Mouse (Mus musculus) monocyte, adult 2 months (primary cell): ENCODE data around the gene Wfdc1.

Source experiments
- DNase-seq, 2 experiments: peaks; one replicate each; pipeline ENCODE4 v3.0.0; 2022; ENCODE audit warnings: low spot score in 2 of 2, low read depth in 1 of 2

Gene Wfdc1

DNA sequence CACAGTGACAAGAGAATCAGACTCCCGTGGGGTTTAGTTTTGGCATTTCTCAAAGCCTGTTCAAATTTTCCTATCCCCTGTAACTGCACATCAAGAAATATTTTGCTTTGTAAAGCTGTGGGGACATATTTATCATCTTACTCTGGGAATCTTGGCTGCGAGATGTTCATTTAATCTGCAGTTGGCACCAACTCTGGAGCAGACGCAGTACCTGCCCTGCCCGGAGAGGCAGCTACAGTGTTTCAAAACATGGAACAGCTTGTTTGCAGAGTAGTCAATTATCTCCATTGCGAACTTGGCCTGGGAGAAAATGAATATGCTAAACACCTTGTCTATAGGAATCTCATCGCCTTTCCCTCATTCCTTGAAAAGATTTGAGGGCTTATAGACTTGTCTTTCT lies 27.9 kb upstream of the Wfdc1 start:
- no peak for DNase-seq

GRCm38 (mm10) chr8:119639798-119640197 lies 26.4 kb upstream of the Wfdc1 start:
- DNase-seq = no peak

DNA sequence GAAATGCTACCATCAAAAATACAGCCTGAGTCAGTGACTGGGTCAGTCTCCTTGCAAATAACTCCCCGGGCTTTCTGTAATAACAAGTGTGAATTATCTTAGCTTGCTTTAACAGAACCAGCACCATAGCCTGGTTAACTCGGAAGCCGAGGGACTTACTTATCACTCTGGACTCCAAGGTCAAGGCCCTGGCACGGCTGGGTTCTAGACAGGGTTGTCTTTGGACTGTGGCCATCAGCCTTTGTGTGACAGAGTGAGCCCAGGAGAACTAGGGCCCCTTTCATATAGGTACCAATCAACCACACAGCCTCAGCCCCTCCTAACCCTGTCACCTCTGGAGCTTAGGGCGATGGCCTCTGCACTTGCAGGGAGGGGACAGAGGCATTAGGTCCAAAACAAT lies 25.1 kb upstream of the Wfdc1 start:
- no peak for DNase-seq

- DNase-seq = no peak
These were observed 23.2 kb upstream of the Wfdc1 start for GRCm38 (mm10) chr8:119642960-119643359.

- no peak for DNase-seq
These were observed 21.7 kb upstream of the Wfdc1 start for GRCm38 (mm10) chr8:119644429-119644960.

DNA sequence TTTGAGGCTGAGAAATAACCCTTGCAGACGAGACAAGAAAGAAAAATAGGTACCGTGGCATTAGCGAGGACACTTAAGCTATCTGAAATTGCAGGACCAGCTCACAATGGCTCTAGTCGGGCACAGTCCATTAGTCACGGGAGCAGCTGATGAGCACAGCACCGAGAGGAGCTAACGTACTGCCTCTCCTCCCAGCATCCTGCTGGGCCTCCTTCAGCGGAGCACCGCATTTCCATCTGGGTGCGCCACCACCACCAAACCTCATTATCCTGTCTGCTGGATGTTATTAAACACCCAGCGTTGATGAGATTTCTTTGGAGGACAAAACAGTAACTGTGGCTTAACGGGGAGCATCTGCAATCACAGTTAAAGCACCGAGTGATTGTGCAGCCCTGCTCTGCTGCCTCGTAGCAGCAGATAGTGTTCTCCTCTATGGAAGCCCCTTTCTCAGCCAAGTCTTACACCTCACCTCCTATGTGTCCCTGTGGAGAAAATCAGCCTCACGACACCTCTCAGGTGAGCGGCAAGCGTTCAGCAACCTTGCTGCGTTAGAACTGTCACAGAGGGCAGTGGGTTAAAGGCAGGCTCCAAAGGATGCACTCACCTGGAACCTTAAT lies 21.1 kb upstream of the Wfdc1 start:
- DNase-seq = no peak

DNA sequence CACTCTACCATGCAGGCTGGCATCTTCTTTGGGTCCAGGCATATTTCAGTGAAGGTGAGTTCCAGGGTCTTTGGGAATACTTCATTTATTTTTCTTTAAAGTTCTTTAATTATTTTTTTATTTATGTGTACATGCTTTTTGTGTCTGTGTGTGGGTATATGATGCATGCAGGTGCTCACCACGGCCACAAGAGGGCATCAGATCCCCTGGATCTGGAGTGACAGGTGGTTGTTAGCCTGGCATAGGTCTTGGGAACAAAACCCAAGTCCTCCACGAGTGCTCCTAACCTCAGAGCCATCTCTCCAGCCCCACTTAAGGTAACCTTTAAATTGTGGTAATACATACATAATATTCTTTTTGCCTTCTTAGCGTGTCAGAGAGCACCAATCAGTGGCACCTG lies 20.0 kb upstream of the Wfdc1 start:
- DNase-seq = no peak

- DNase-seq = no peak
These were observed 19.3 kb upstream of the Wfdc1 start for GRCm38 (mm10) chr8:119646846-119647245.

DNA sequence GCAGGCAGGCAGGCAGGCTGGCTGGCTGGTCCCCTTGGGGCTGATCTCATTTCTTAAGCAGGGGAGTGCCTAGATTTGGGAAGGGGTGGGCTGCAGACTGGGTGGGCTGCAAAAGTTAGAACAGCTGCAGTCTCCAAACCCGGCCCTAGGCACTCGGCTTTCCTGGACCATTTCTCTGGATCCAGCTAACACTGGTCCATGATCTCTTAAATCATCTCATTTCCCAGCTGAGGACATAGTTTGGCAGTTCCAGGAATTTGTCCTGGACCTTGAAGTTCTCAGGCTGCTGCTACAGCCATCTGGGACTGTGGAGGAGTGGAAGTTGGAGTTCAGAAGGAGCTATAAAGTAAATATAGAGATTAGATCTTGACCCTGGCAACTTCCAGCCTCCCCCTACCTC lies 14.8 kb upstream of the Wfdc1 start:
- DNase-seq = no peak

GRCm38 (mm10) chr8:119656709-119657464 lies 9.3 kb upstream of the Wfdc1 start:
- DNase-seq = no peak

DNA sequence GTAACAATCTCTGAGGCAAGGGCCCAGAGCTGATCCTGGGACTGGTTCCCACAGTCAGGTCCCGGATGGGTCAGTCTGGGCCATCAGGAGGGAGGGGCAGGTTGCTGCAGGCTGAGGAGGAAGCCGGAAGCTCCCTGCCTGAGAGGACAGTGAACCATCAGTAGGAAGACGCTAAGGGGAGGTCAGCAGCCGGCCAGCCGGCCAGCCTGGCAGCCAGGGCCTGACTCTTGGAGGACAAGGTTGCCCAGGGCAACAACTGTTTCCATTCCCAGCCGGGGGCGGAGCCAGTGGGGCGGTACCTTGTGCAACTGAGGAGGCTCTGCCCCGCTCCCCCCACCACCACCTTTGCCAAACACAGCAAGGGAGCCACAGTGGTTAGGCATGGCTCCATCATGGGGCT lies 5.1 kb upstream of the Wfdc1 start:
- no peak for DNase-seq

DNA sequence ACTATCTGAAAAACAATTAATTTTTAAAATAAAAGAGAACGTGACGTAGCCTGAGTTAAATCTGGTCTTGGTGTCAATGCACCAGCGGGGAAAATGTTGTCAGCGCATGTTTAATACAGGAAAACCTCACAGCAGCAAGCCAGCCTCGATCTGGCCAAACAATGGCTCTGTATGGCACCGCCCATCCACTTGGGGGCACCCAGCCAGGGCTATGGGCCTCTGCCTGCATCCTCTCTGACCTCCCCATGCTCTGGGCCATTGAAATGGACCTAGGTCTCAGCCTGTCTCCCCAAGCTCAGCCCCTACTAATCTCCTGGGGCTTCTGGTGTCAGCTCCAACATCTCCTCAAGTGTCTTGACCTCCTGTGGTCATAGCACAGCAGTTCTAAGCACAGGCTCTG lies 4.3 kb upstream of the Wfdc1 start:
- DNase-seq = no peak

GRCm38 (mm10) chr8:119663440-119663839 lies 2.7 kb upstream of the Wfdc1 start:
- no peak for DNase-seq

DNA sequence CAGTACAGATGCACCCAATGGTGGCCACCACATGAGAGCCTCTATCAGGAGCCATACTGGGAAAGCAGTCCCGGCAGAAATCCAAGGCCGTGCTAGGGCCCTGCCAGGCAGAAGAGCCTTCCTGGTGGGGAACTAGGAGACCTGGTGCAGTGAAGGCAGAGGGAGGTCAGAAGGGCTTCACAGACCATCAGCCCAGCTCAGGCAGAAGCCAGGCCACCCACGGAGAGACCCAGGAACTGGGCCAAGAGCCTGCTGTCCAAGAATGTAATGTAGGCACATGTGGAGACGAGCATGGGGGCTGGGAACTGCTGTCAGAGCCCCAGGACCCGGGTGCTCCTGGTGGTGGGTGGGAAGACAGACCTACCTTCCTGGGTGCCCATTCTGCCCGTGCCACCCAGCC lies 895 bp upstream of the Wfdc1 start:
- DNase-seq = no peak

GRCm38 (mm10) chr8:119668447-119668846 lies 2.3 kb downstream of the Wfdc1 start:
- DNase-seq = no peak

DNA sequence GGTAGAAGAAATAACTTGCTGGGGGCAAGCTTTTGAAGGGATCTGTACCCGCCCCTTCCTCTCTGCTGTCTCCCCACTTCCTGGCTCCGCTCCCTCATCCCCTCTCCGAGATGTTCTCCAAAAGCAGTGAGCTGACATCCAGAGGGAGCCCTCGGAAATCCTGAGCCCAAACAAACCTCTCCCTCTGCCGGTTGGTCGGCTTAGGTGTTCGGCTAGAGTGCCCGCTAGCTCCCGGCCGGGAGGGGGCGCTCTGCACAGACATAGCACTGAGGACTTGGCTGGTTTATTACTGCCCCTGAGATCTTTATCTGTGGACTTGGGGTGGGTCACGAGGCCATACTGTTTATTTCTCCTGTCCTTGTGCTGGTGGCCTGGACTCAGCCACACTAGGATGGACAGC lies 3.1 kb downstream of the Wfdc1 start:
- DNase-seq = no peak

DNA sequence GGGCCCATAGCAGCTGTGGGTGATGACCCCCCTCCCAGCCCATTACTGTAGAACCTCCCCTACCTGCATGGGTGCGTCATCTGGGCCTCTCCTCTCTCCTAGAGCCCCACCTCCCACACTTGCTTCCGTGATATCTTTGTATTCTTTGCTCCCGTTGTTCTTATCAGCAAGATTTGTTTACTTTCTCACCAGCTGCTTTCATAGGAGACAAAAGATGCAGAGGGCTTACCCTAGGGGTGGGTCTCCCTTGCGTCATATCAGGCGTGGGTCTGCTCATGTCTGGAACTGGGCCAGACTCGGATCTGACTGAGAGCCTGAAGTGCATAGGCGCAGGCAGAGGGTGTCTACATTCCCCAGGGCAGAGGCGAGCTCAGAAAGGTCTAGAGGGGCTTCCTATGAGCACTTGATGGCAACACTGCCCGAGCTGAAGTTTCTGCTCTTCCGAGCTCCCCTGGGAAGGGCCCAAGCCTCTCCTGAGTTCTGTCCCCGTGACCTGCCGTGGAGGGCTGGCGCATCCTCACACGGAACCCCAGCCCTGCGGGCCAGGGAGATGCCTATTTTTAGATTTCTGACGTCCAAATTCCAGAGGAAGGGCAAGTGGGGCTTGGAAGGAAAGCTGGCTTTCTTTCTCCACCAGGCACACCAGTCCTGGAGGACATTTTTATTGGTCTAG lies 4.4 kb downstream of the Wfdc1 start:
- no peak for DNase-seq

- DNase-seq = no peak
These were observed 7.9 kb downstream of the Wfdc1 start for GRCm38 (mm10) chr8:119673976-119674555.

- no peak for DNase-seq
These were observed 9.3 kb downstream of the Wfdc1 start for GRCm38 (mm10) chr8:119675457-119675856.

GRCm38 (mm10) chr8:119676389-119676788 lies 10.2 kb downstream of the Wfdc1 start:
- DNase-seq = peak; percentile 39 to 60

GRCm38 (mm10) chr8:119678138-119678843 lies 12.1 kb downstream of the Wfdc1 start:
- no peak for DNase-seq
